Mouse (Mus musculus): ENCODE measurements at regions not wholly inside any gene's neighbourhood (a gene's known extent, or its start where the extent isn't known, plus 50 kb on each side); places are given as distances from the start of the nearest gene placed in this dataset.

GRCm38 (mm10) chr5:97656167-97656924 is 199.5 kb upstream of the Gk2 start:
- DNase-seq = no peak

- no peak for DNase-seq
Measured at GRCm38 (mm10) chr5:97655266-97655665, 198.4 kb upstream of the Gk2 start.

- no peak for DNase-seq
Measured at GRCm38 (mm10) chr5:97654414-97654813, 197.6 kb upstream of the Gk2 start.

GRCm38 (mm10) chr5:97642251-97642650 is 185.4 kb upstream of the Gk2 start:
- DNase-seq = no peak

GRCm38 (mm10) chr5:97641646-97642045 is 184.8 kb upstream of the Gk2 start:
- DNase-seq = peak; percentile 18

- no peak for DNase-seq
Measured at GRCm38 (mm10) chr5:97636357-97636756, 179.5 kb upstream of the Gk2 start.

GRCm38 (mm10) chr5:97633766-97634165 is 176.9 kb upstream of the Gk2 start:
- peak; percentile 33 for DNase-seq

- DNase-seq = no peak
Measured at GRCm38 (mm10) chr5:97632791-97633190, 176.0 kb upstream of the Gk2 start.

GRCm38 (mm10) chr5:97625200-97625599 is 168.4 kb upstream of the Gk2 start:
- DNase-seq = no peak

GRCm38 (mm10) chr5:97619890-97620289 is 163.1 kb upstream of the Gk2 start:
- no peak for DNase-seq

- DNase-seq = no peak
Measured at GRCm38 (mm10) chr5:97618411-97618810, 161.6 kb upstream of the Gk2 start.

GRCm38 (mm10) chr5:97602176-97602575 is 145.4 kb upstream of the Gk2 start:
- no peak for DNase-seq

GRCm38 (mm10) chr5:97601384-97601783 is 144.6 kb upstream of the Gk2 start:
- DNase-seq = no peak

- peak; percentile 16 for DNase-seq
Measured at GRCm38 (mm10) chr5:97598741-97599140, 141.9 kb upstream of the Gk2 start.

GRCm38 (mm10) chr5:97595916-97596315 is 139.1 kb upstream of the Gk2 start:
- DNase-seq = no peak

- no peak for DNase-seq
Measured at GRCm38 (mm10) chr5:97594081-97594480, 137.3 kb upstream of the Gk2 start.

- DNase-seq = no peak
Measured at GRCm38 (mm10) chr5:97582509-97582908, 125.7 kb upstream of the Gk2 start.

- DNase-seq = no peak
Measured at GRCm38 (mm10) chr5:97565486-97565885, 108.7 kb upstream of the Gk2 start.

- DNase-seq = no peak
Measured at GRCm38 (mm10) chr5:97563724-97564123, 106.9 kb upstream of the Gk2 start.

GRCm38 (mm10) chr5:97554274-97554673 is 97.5 kb upstream of the Gk2 start:
- no peak for DNase-seq

- DNase-seq = peak; percentile 3
Measured at GRCm38 (mm10) chr5:97553122-97553521, 96.3 kb upstream of the Gk2 start.

- no peak for DNase-seq
Measured at GRCm38 (mm10) chr5:97537492-97538257, 80.9 kb upstream of the Gk2 start.

GRCm38 (mm10) chr5:97533733-97534132 is 76.9 kb upstream of the Gk2 start:
- DNase-seq = no peak

GRCm38 (mm10) chr5:97527555-97527954 is 70.7 kb upstream of the Gk2 start:
- peak; percentile 11 for DNase-seq
